Mouse (Mus musculus) liver, embryonic 14.5 days (tissue): ENCODE results near the gene Npas3.

Experiments
- CTCF ChIP-seq: IDR thresholded peaks from 2 replicates; pipeline ENCODE4 v1.5.1; 2016; ENCODE audit warnings: antibody characterized with exemption, low read depth, control low read depth
- EP300 ChIP-seq: IDR thresholded peaks from 2 replicates; pipeline ENCODE4 v1.6.1; 2016; ENCODE audit warnings: antibody characterized with exemption, low read depth

- TF ChIP-seq CTCF (no peak), EP300 (no peak)
Observed at GRCm38 (mm10) chr12:53246181-53246580, 2.3 kb upstream of the Npas3 start.
